ENCODE assay signal across 8 mouse cellular contexts in the genomic region with DNA sequence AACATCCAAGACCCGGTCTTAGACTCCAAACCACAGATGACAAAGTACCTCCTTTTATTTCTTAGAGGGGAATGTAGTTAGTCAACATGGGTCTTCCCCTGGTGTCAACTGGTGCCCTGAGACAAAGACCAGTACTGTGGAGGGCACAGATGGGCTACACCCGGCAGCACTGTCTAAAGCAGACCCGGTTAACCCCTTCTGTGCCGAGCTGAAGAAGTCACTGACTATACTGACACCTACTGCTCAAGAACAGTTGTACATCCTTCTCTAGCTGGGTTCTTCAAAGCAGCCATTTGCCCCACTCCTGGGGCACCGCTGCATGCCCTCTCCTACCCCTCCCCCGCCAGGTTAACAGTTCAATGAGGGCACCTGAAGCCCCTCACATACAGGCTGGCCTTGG.
DNase-seq lines count a peak whose midpoint lies in the region; ATAC-seq and TF ChIP-seq lines count a peak whose summit lies in the region.

No protein-coding gene starts in this region.

- H3K27ac ChIP-seq in intestine, postnatal 0 days (ENCODE audit: low read depth, low read length) = no peak overlapping the region
- no peak overlapping the region for H3K27ac ChIP-seq in intestine, embryonic 16.5 days (ENCODE audit: low read length)
- H3K27ac ChIP-seq in hindbrain, embryonic 11.5 days (ENCODE audit: low read depth, low read length) = 0 out of 2 replicates have a peak overlapping the region, but pooled peaks have one; percentile 25
- H3K27ac ChIP-seq in midbrain, postnatal 0 days (ENCODE audit: low read depth, low read length) = peak overlapping the region; percentile 59

- 0 out of 2 replicates have a peak, but pooled peaks cover 2% of the 10 kb centered on the region for H3K4me1 ChIP-seq in intestine, postnatal 0 days (replicated peaks; ENCODE audit: control insufficient read depth, insufficient read depth, low read length)
- H3K4me1 ChIP-seq in intestine, embryonic 16.5 days (ENCODE audit: control insufficient read depth, insufficient read depth, low read length) = peaks cover 20% of the 10 kb centered on the region
- H3K4me1 ChIP-seq in hindbrain, embryonic 11.5 days (replicated peaks; ENCODE audit: control insufficient read depth, insufficient read depth, low read length) = peaks cover 4% of the 10 kb centered on the region; the same call in 1 of the 2 replicates
- peaks cover 10% of the 10 kb centered on the region for H3K4me1 ChIP-seq in midbrain, postnatal 0 days (ENCODE audit: insufficient read depth, low read length)

- no peaks in the 10 kb centered on the region for H3K9me3 ChIP-seq in intestine, postnatal 0 days (ENCODE audit: control insufficient read depth)
- no peaks in the 10 kb centered on the region for H3K9me3 ChIP-seq in intestine, embryonic 16.5 days (ENCODE audit: control insufficient read depth, low read length)
- H3K9me3 ChIP-seq in hindbrain, embryonic 11.5 days (ENCODE audit: control insufficient read depth, low read length) = no peaks in the 10 kb centered on the region
- H3K9me3 ChIP-seq in midbrain, postnatal 0 days (ENCODE audit: low read length) = no peaks in the 10 kb centered on the region

- 41% methylated on average over 6 of the region's 6 CpGs for WGBS in intestine, postnatal 0 days
- WGBS in intestine, embryonic 16.5 days = 32% methylated on average over 6 of the region's 6 CpGs
- 21% methylated on average over 6 of the region's 6 CpGs for WGBS in hindbrain, embryonic 11.5 days
- 25% methylated on average over 6 of the region's 6 CpGs for WGBS in midbrain, postnatal 0 days

- H3K4me3 ChIP-seq in intestine, postnatal 0 days (ENCODE audit: low read depth, low read length) = no peak overlapping the region
- no peak overlapping the region for H3K4me3 ChIP-seq in intestine, embryonic 16.5 days (ENCODE audit: low read length)
- H3K4me3 ChIP-seq in hindbrain, embryonic 11.5 days (ENCODE audit: low read depth, low read length) = no peak overlapping the region
- H3K4me3 ChIP-seq in midbrain, postnatal 0 days (ENCODE audit: low read depth, low read length) = no peak overlapping the region

- H3K9ac ChIP-seq in intestine, postnatal 0 days (ENCODE audit: low read depth, low read length) = no peak overlapping the region
- H3K9ac ChIP-seq in intestine, embryonic 16.5 days (ENCODE audit: low read depth, low read length) = no peak overlapping the region
- H3K9ac ChIP-seq in hindbrain, embryonic 11.5 days (ENCODE audit: low read depth, low read length) = no peak overlapping the region
- H3K9ac ChIP-seq in midbrain, postnatal 0 days (replicated peaks; ENCODE audit: low read length, poor library complexity, severe bottlenecking) = no peak overlapping the region

- no peak overlapping the region for H3K4me2 ChIP-seq in intestine, postnatal 0 days (replicated peaks; ENCODE audit: low read depth)
- H3K4me2 ChIP-seq in intestine, embryonic 16.5 days (ENCODE audit: low read depth, low read length) = no peak overlapping the region
- no peak overlapping the region for H3K4me2 ChIP-seq in hindbrain, embryonic 11.5 days (replicated peaks; ENCODE audit: low read depth, low read length)
- no peak overlapping the region for H3K4me2 ChIP-seq in midbrain, postnatal 0 days (ENCODE audit: low read depth, low read length, poor library complexity, severe bottlenecking)

- ATAC-seq in intestine, postnatal 0 days = 0 out of 2 replicates have a peak, but pooled peaks have one; percentile 14
- no peak for ATAC-seq in intestine, embryonic 16.5 days
- peak; percentile 80 for ATAC-seq in hindbrain, embryonic 11.5 days (ENCODE audit: low FRiP score)
- ATAC-seq in midbrain, postnatal 0 days (ENCODE audit: low FRiP score) = peak; percentile 66; the same call in 1 of the 2 replicates

- H3K27me3 ChIP-seq in intestine, postnatal 0 days (replicated peaks; ENCODE audit: control insufficient read depth, insufficient read depth, low read length) = no peaks in the 10 kb centered on the region
- H3K27me3 ChIP-seq in intestine, embryonic 16.5 days (replicated peaks; ENCODE audit: control insufficient read depth, insufficient read depth, low read length) = no peaks in the 10 kb centered on the region
- no peaks in the 10 kb centered on the region for H3K27me3 ChIP-seq in hindbrain, embryonic 11.5 days (ENCODE audit: control insufficient read depth, insufficient read depth, low read length)
- no peaks in the 10 kb centered on the region for H3K27me3 ChIP-seq in midbrain, postnatal 0 days (ENCODE audit: insufficient read depth, low read length)

- peak; percentile 23 for DNase-seq in CD4-positive helper T cell, adult 2 months (ENCODE audit: low read depth, low spot score)
- DNase-seq in cerebellum, postnatal 10 days = peak; percentile 93 to 95
- DNase-seq in hindbrain, embryonic 11.5 days (ENCODE audit: low spot score) = peak; percentile 81
- DNase-seq in midbrain, postnatal 0 days (ENCODE audit: low spot score) = peak; percentile 91
- no peak for DNase-seq in gastrocnemius, postnatal 10 days
- DNase-seq in urinary bladder, postnatal 10 days (ENCODE audit: low spot score) = no peak

- H3K36me3 ChIP-seq in intestine, postnatal 0 days (ENCODE audit: control insufficient read depth, insufficient read depth) = no peaks in the 10 kb centered on the region
- no peaks in the 10 kb centered on the region for H3K36me3 ChIP-seq in intestine, embryonic 16.5 days (ENCODE audit: control insufficient read depth, insufficient read depth, low read length)
- no peaks in the 10 kb centered on the region for H3K36me3 ChIP-seq in hindbrain, embryonic 11.5 days (ENCODE audit: control insufficient read depth, insufficient read depth, low read length)
- no peaks in the 10 kb centered on the region for H3K36me3 ChIP-seq in midbrain, postnatal 0 days (ENCODE audit: insufficient read depth, low read length)

- peak; percentile 63 for TF ChIP-seq CTCF in intestine, postnatal 0 days (IDR thresholded peaks at IDR 0.05; ENCODE audit: low read depth)
- peak; percentile 79 for TF ChIP-seq CTCF in midbrain, postnatal 0 days (IDR thresholded peaks at IDR 0.05)

Comparison
In these comparisons a context has a peak if more than half of its experiments do, and no peak if none do; other contexts are left out.
1. H3K27ac ChIP-seq: peak in hindbrain, embryonic 11.5 days (single experiment) and midbrain, postnatal 0 days (single experiment); none in intestine, postnatal 0 days (single experiment) and intestine, embryonic 16.5 days (single experiment).
2. DNase-seq: peak in CD4-positive helper T cell, adult 2 months (single experiment), cerebellum, postnatal 10 days (2 of 2), hindbrain, embryonic 11.5 days (single experiment) and midbrain, postnatal 0 days (single experiment); none in gastrocnemius, postnatal 10 days (single experiment) and urinary bladder, postnatal 10 days (single experiment).